Mouse (Mus musculus) cerebellum, adult 8-10 months (tissue): ENCODE measurements around the gene AC140267.1.

Experiments used
- DNase-seq: peaks from one replicate; pipeline ENCODE4 v3.0.0; 2022

The AC140267.1 gene

DNA sequence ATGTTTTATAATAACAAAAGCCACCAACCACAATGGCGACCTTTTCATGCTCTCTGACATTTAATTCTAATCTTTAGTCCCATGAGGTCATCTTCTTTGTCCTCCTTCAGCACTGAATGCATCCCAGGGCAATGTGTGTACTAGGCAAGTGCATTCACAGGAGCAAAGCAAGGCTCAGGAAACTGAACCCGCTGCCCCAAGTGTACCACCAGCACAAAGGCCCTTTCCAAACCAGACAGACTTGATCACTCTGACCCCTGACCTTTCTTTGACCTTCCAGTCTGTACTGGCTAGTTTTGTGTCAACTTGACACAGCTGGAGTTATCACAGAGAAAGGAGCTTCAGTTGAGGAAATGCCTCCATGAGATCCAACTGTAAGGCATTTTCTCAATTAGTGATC is 3.3 kb upstream of the AC140267.1 start:
- DNase-seq: no peak

DNA sequence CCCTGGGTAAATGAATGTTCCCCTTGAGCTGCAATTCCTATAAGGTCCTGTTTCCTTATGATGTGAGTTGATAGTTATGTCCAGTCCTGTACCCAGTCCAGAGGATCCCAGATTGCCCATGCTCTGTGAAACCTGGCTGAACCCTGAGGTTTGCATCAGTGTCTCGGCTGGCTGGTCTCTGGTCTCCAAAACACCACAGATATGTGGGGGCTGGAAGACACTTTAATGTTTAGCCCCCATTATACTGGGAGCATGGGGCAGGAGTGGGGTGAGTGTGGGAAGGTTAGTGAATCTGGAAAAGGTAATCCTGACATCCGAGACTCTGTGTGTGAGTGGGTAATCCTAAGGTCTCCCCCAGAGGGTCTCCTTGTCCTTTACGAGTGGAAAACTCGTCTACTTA is 2.6 kb upstream of the AC140267.1 start:
- no peak for DNase-seq

DNA sequence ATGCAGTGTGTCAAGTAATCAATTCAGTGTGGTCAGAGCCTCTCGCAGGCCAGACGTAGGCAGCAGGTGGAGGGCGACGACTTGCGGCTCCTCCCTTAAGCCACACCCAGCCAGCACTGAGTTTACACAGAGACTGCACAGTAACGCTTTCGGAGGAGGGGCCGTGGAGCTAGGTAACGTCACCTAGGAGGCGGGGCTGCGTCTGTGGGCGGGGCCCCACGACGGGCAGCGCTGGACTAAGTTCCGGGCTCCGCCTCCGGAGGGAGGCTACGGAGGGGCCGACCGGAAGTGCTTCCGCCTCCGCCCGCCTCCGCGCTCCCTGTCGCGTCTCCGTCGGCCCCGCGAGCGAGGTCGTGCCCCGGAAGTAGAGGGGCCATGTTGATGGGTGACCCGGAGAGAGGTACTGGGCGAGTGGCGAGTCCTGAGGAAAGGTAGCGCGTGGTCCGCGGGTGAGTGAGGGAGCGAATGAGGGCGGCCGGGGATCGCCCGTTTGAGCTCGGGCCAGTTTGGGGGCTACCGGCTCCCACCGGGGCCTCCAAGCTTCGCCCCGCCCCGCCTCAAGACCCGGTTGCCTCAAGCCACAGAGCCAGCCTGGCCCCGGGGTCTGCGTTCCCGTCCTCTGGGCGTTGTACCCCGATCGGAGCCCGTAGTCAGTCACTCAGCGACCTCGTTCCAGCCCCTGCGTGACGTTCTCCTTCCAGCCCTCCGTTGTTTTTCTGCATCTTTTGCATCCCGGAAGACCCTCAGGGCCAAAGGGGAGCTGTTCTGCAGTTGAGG is 1.7 kb upstream of the AC140267.1 start, which contains the start of gene Mief1:
TSS of gene Mief1 (plus strand) at position 286 of the 777 bp plus-strand sequence.
- peak; percentile 98 for DNase-seq

DNA sequence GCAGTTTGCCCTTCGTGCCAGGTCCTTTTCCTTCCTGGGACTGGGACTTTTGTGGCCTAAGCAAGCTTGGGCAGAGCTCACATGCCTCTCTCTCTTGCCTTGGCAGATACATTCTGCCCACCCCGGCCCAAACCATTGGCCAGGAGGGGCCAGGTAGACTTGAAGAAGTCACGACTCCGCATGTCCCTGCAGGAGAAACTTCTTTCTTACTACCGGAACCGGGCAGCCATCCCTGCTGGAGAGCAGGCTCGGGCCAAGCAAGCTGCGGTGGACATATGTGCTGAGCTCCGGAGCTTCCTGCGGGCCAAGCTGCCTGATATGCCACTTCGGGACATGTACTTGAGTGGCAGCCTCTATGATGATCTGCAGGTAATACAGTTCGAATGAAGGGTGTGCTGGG is 12.5 kb downstream of the AC140267.1 start:
- no peak for DNase-seq

DNA sequence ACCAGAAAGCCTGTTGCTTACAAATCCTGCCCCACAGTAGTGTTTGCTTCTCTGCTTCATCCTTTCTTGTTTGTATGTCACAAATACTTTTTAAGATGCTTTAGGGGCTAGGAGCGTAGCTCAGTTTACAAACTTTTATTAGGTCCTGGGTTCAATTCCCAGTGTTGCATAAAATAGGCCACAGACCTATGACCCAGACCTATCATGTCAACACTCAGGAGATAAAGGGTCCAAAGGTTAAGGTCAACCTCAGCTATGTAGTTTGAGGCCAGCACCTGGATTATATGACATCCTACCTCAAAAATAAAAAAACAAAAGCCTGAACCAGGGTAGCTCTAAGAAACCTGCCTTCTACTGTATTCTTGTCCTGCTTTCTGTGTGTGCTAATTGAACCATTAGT is 13.0 kb downstream of the AC140267.1 start:
- no peak for DNase-seq

DNA sequence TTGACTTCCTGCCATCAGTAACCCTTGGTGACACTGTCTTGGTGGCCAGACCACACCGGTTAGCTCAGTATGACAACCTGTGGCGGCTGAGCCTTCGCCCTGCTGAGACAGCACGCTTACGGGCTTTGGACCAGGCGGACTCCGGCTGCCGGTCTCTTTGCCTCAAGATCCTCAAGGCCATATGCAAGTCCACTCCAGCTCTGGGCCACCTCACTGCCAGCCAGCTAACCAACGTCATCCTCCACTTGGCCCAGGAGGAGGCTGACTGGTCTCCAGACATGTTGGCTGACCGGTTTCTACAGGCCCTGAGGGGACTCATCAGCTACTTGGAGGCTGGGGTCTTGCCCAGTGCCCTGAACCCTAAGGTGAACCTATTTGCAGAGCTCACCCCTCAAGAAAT is 14.0 kb downstream of the AC140267.1 start:
- no peak for DNase-seq

DNA sequence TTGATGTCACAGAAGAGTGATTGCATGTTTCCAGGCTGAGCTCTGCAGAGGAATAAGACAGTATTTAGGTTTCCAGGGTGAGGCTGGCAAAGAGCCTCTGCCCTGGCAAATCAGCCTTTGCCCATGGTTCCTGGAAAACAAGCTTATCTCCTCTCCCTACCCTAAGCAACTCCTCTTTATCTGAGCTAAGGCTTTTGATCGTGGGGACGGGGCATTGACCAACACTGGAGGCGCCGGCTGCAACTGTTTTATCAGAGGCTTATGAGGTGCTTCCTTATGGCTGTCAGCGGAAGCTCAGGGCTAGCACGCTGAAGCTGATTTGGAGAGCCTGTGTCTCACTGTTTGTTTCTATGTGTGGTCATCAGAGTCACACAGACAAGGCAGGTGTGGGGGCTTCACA is 15.0 kb downstream of the AC140267.1 start:
- DNase-seq: no peak

DNA sequence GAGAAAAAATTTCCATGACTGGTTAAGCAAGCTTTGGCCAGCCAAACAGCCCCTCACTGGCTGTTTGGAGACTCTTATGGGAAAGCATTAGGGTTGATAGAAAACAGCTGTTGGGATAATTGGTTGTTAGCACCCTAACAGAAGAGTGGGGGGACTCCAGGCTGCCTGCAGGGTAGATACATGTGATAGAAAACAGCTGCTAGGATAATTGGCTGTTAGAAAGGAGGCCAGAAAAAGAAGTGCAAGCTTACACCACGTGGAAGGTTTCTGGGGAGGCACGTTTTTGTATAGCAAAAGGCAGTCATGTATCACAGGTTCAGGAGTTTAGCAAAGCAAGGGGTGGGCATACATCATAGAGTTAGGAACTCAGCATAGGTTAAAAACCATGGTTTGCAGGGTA is 17.9 kb downstream of the AC140267.1 start:
- no peak for DNase-seq

DNA sequence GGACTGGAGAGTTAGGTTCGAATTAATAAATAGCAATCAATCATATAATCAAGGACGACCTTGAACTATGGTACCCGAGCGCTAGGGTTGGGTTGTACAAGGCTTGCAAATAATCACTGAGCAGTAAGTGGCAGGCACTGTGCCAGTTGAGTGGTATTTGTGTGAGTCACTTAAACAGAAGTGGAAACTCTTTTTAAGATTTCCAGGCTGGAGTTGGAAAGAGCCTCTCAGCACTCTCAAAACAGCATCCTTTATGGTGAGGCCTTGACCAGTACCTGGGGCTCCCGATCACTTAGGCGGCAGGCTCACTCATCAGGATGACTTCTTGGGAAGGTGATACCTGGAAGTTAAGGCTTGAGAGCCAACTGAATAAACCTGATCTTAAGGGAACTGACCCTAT is 18.6 kb downstream of the AC140267.1 start:
- no peak for DNase-seq

DNA sequence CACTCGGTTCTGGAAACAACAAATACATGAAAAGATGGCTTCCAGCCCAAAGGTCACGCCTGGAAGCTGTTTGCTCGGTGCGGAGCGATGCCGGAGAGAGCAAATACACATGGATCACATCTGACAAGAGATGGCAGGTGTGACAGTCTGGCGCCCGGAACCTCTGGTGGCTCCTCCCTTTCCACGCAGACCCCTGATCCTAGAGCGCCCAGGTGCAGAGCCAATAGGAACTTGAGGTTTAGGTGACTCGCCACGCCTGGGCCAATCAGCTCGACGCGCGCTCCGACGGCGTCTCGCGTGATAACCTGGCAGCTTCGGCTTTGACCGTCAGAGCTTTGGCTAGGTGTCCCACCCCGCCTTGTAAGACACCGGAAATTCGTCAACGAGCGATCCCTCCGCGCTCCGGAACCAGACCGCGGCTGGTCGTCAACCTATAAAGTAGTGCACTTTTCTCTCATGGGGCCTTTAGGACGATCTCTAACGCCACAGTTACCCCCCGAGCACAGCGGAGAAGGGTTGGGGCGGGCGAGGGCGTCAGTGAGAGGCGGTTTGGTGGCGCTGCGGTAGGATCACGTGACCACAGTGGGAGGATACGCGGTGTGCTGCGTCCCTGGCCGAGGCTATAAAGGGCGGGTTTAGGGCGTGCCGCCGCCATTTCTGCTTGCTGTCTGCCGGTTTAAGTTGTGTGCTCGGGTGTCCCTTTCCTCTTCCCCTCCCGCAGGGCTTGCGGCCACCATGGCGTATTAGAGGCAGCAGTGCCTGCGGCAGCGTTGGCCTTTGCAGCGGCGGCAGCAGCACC is 19.4 kb downstream of the AC140267.1 start, which contains the start of gene Atf4:
TSS of gene Atf4 (plus strand) at position 338 of the 799 bp plus-strand sequence.
- DNase-seq: peak; percentile 99

DNA sequence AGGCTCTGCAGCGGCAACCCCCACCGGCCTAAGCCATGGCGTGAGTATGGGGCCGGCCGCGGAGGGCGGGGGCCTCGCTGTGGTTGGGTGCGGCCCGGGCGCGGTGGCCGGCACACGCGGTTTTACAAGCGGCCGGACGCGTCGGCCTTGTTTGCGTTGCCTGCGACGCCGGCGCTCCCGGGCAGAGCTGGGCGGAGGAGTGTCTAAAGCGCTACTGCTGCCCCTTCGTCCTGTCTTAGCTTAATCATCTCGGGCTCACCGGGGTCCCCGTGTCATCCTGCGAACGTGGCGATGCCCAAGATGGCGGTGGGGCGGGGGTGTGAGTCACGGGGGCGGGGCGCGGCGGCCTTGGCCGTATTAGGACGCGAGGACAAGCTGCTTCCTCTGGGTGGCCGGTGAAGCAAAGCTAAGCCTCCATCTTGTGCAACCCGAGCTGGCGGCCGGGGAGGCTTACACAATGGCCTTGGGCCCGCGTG is 20.0 kb downstream of the AC140267.1 start:
- peak; percentile 67 for DNase-seq

DNA sequence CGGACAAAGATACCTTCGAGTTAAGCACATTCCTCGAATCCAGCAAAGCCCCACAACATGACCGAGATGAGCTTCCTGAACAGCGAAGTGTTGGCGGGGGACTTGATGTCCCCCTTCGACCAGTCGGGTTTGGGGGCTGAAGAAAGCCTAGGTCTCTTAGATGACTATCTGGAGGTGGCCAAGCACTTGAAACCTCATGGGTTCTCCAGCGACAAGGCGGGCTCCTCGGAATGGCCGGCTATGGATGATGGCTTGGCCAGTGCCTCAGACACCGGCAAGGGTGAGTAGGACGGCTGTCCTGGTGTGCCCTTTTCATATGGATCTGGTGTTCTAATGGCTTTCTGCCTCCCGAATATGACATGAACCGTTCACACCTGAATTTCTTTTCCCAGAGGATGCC is 20.6 kb downstream of the AC140267.1 start:
- DNase-seq: no peak

DNA sequence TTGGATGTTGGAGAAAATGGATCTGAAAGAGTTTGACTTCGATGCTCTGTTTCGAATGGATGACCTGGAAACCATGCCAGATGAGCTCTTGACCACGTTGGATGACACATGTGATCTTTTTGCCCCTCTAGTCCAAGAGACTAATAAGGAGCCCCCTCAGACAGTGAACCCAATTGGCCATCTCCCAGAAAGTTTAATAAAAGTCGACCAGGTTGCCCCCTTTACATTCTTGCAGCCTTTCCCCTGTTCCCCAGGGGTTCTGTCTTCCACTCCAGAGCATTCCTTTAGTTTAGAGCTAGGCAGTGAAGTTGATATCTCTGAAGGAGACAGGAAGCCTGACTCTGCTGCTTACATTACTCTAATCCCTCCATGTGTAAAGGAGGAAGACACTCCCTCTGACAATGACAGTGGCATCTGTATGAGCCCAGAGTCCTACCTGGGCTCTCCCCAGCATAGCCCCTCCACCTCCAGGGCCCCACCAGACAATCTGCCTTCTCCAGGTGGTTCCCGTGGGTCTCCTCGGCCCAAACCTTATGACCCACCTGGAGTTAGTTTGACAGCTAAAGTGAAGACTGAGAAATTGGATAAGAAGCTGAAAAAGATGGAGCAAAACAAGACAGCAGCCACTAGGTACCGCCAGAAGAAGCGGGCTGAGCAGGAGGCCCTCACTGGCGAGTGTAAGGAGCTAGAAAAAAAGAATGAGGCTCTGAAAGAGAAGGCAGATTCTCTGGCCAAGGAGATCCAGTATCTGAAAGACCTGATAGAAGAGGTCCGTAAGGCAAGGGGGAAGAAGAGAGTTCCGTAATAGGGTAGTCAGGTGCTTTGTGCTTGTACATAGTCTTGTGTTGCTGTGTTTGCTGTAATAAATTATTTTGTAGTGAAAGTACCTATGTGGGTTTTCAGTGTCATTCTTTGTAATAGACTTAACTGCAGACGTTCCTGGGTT is 21.3 kb downstream of the AC140267.1 start:
- DNase-seq: no peak

DNA sequence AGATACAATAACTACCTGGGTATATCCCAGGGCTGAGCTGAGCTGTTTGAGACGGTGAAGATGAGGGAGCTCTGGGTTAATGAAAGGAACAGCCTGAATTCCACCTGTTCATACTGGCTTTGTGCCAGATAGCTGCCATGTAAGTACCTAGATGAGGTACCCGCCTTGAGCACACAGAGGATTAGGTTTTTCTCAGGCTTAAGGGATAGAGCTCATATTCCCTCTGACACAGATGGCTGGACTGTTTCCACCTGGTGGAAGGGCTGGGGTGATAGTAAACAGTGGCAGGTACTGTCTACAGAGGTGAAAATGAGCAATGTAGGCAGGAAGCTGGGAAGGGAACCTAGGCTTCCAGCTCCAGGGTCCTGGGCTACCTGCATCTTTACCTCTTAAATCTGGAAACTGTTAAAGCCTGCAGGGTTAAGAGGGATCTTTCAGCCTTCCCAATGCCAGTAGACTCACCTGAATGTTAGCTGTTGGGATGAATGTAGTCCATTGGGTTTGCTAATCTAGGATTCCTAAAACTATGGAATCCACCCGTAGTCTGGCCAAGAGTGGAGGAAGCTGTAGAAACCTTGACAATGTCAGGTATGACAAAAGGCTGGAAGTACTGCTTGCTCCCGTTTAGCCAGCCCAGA is 22.1 kb downstream of the AC140267.1 start:
- no peak for DNase-seq

DNA sequence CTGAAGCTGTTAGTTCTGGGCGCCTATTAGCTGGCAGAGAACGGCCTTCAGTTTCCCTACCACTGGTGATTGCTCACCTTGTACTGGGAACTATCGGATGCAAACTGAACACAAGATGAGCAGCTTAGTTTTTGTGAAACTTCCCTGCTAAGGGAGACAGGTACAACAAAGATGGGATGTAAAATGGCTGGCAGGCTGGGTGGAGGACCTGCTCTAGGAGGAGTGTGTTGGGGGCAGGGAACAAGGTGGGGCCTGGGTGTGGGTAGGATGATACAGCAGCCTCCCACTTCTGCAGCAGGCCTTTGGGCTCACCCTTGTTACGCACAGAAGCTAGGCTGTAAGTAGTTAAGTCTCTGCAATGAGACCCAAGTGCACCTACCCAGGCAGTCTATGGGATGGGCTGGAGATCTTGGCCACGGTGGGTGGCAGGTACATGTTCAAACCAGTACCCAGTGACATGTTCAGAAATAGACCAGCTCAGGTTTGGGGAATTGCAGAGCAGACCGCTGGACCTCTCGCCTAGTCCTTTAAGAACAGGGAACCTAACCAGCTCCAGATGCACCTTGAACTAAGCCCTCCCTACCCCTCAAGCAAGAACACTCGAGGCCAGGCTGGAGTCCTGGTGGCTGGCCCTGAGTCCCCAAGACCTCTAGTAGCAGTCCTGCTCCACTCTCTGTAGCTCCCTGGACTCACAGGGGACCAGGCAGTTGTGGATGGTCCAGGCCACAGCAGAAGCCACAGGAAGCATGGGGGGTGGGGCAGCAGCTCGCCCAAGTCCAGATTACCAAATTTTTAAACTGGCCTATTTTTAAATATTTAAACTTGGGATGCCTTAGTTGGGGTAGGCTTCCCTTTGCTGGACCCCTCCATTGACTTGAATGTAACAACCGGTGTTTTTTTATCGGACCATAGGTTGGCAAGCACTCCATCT is 22.9 kb downstream of the AC140267.1 start:
- no peak for DNase-seq

DNA sequence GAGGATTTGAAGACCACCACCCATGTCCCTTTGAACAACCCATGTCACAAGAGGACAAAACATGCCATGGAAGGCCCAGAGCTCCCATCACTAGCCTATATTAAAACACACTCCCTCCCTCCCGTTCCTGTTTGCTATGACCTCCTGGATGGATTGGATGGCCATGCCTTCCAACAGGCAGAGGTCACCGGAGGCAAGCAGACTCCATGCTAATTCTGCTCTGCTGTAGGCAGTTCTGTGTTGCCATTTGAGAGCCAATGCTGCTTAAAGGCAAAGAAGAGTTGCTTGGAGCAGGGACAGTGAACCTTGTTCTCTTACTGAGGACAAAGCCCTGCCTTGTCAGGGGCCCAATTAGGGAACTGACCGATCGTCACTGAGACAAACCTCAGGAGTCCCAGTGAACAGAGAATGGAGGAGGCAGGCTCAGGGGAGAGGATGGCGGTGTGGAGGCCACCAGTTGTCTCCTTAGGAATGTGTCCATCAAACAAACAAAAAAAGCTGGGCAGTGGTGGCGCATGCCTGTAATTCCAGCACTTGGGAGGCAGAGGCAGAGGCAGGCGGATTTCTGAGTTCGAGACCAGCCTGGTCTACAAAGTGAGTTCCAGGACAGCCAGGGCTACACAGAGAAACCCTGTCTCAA is 23.9 kb downstream of the AC140267.1 start:
- no peak for DNase-seq

DNA sequence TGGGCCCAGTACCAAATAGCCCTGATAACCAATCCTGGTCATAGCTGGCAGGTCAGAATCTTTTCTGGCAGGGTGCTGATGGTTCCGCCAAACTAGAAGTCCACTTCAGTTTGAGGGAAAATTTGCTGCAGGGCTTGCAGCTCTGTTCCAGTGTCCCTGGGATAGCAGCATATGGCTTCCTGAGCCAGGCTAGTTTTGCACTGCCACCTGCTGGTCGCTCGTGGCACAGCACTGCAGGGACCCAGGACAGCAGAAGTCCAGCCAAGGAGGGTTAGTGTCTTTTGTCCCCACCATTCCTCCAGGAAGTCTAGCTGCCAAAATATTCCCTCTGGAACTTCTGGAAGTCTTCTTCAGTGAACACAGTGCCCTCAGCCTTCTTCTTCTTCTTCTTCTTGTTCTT is 25.0 kb downstream of the AC140267.1 start:
- DNase-seq: peak; percentile 90

DNA sequence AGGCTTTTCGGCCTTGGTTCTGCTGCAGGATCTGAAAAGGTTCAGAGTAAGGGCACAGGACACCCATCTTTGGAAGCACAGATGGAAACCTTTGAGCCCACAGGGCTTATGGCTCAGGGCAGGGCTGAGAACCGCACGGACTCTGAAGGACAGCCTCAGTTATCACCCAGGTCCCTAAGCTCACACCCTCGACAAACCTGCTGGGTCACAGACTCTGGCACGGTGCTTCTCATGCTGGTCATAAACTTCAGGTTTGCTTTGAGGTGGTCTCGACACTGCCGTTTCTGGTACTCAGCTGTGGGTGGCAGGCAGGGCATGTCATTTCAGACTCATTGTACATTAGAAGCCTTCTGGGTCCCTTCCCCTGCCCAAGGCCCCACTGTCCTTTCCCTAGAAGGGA is 25.5 kb downstream of the AC140267.1 start:
- no peak for DNase-seq

DNA sequence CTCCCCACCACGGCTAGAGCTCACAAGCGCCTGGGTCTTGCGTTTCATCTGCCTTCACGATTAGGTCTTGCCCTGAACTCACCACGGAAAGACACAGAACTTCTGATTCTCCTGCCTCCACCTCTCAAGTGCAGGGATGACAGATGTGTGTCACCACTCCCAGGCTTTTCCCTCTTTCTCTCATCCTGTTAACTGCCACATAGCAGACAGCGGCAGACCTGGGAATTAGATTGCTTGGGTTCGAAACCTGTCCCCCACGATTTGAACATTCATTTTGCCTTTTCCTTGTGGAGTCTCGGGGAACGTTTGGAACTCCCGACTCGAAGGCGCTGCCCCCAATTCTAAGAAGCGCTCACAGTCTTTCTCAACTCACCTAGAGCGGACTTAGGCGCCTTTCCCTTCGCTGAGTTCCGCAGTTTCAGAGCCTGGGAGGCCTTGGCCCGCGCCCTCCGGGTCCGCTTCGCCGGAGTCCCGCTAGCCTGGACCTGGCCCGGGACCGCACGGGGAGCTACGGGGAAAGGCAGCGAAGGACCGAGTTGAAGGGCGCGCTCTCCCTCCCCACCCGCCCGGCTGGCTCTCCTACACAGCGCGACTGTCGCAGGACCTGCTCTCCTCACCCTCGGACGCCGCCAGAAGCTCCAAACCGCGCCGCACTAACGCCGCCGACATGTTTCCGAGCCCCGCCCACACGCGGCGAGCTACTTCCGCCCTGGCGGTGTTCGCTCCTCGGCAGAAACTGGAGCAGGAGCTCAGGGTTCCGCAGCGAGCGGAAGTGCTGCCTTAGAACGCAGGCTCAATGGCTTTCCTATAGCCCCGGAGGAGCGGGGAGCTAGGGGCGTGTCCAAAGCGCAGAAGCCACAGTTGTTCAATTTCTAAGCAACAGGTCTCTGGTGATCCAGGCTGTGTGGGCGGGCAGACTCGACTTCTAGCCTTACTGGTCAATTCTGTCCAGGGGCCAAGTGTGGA is 28.3 kb downstream of the AC140267.1 start, which contains the start of gene Rps19bp1:
TSS of gene Rps19bp1 (minus strand) at position 706 of the 966 bp plus-strand sequence.
- peak; percentile 79 for DNase-seq
